Mouse (Mus musculus) kidney, adult 8-10 months (tissue): Measurements from ENCODE around the gene Olfr1229.

ENCODE experiments used
- DNase-seq, 2 experiments: peaks; one replicate each; pipeline ENCODE4 v3.0.0; 2022

The Olfr1229 gene

GRCm38 (mm10) chr2:89287914-89288313 lies at the start of gene Olfr1229:
Gene Olfr1229 (minus strand): TSS chr2:89288014.
- no peak for DNase-seq

GRCm38 (mm10) chr2:89329575-89329974 lies 41.8 kb upstream of the Olfr1229 start, which contains the start of gene Olfr1232:
Gene Olfr1232 (minus strand): TSS chr2:89329675.
- DNase-seq = no peak

GRCm38 (mm10) chr2:89306974-89307373 lies 19.2 kb upstream of the Olfr1229 start, which contains the start of gene Olfr1231:
Gene Olfr1231 (minus strand): TSS chr2:89307074.
- DNase-seq = no peak

GRCm38 (mm10) chr2:89297168-89297567 lies 9.4 kb upstream of the Olfr1229 start, which contains the start of gene Olfr1230:
Gene Olfr1230 (minus strand): TSS chr2:89297268.
- DNase-seq = no peak

- DNase-seq = no peak
These were observed 33.9 kb downstream of the Olfr1229 start, which contains the start of gene Olfr1228 for GRCm38 (mm10) chr2:89253962-89254361. Gene Olfr1228 (minus strand): TSS chr2:89254062.
